Mouse (Mus musculus) ES-E14 (cell line): ENCODE data around the gene Arf5.

ENCODE experiments used
- CHD2 ChIP-seq: IDR thresholded peaks from 2 replicates; pipeline ENCODE4 v1.6.1; 2014; ENCODE audit warnings: mild to moderate bottlenecking, low read depth, low read length, inconsistent platforms
- MAFK ChIP-seq: IDR thresholded peaks from 2 replicates; pipeline ENCODE4 v1.6.1; 2014; ENCODE audit warnings: mild to moderate bottlenecking, low read depth, low read length, inconsistent platforms; ENCODE audit not compliant: insufficient read depth

DNA sequence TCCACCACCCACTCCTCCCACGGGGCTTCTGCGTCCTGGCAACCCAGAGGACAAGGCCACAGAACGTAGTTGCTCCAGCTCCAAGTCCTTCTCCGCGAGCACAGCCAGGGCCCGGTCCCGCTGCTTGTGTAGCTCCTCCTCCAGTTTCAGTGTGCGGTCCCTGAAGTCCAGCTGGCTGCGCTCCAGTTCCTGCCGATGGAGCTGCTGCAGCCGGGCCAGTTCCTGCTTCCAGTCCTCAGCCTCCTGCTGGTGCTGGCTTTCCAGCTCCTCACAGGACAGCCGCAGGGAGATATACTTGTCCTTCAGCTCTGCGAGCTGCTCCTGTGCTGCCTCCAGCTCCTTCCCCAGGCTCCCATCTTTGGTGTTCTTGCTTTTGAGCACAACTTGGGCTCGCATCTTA is 4.9 kb upstream of the Arf5 start:
- no peak for TF ChIP-seq MAFK
- no peak for TF ChIP-seq CHD2
